Mouse (Mus musculus) gastrocnemius, adult 2 months (tissue): ENCODE measurements around the gene Max. TPM values are rescaled to one million over a fixed set of nuclear protein-coding genes. Genes with fewer than 3 reads are reported as not detected.

Experiments used
- DNase-seq: peaks from one replicate; pipeline ENCODE4 v3.0.0; 2022
- H3K27ac ChIP-seq: fragments of 200-600 bp; 2 replicates; pipeline ENCODE4 v1.8.1; 2022; ENCODE audit warnings: mild to moderate bottlenecking
- H3K4me3 ChIP-seq: fragments of 200-600 bp; 2 replicates; pipeline ENCODE4 v1.8.1; 2022; ENCODE audit warnings: mild to moderate bottlenecking, moderate library complexity
- CTCF ChIP-seq: fragments of 200-600 bp; IDR thresholded peaks from 2 replicates; pipeline ENCODE4 v1.8.1; 2022; ENCODE audit warnings: antibody characterized with exemption, mild to moderate bottlenecking, moderate library complexity
- intact Hi-C: fragments of 180-260 bp; cut with DNase I; formaldehyde crosslinking; loops from one replicate; pipeline ENCODE4 v1.15.1; 2025
- total RNA-seq, 2 experiments: library from RNA; stranded (reverse); gene quantifications; 2 replicates each; pipeline ENCODE4 v1.2.3; 2021

Gene Max
- total RNA-seq, 2 experiments from 2014 or later = 40.4 to 43.8 TPM

DNA sequence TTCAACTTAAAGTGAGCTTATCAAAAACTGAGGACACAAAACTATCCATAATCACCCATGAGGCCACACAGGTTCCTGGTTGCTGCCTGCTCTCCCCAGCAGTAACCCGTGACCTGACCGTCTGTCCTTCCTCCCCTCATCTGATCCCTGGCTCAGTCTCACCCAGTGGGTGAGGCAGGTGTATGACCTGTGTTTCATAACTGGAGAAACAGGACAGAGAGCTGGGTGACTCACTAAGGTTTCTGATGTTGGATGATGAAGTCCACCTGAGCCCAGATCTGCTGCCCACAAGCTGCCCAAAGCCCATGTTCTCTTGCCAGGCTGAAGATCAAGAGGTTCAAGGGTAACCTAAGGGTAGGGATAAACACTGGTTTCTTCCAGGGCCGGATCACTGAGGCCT is 35.0 kb downstream of the Max start:
- Histone ChIP-seq H3K27ac (peak overlapping the region; percentile 73), H3K4me3 (no peak overlapping the region)
- DNase-seq = no peak
- intact Hi-C loops = no loop called here
- TF ChIP-seq CTCF = no peak

DNA sequence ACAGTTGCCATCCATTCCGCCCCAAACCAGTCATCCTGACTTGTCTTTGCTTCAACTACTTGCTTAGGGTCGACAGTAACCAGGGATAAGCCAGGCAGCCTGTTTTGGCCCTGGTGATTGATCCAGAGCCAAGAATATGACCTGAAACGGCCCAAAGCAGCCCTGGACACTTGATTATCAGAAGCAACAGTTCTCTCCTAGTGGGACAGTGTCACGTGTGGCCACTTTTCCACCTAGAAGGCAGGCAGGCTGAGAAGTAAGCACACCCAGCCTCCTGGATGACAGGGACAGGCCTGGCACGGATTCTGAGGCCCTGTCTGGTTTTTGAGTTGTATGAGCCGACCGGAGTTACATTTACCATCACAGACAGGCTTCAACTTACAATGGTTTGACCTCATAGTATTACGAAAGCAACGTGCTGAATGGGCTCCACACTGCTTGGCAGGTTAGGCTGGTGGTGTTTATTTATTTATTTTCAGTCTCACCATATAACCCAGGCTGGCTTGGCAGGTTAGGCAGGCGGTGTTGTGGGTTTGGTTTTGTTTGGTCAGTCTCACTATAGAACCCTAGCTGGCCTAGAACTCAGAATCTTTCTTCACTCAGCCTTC is 35.6 kb downstream of the Max start:
- no peak for TF ChIP-seq CTCF
- peak; percentile 40 for DNase-seq
- H3K4me3 ChIP-seq = no peak overlapping the region
- H3K27ac ChIP-seq = peak overlapping the region; percentile 73
- intact Hi-C loops = no loop called here

DNA sequence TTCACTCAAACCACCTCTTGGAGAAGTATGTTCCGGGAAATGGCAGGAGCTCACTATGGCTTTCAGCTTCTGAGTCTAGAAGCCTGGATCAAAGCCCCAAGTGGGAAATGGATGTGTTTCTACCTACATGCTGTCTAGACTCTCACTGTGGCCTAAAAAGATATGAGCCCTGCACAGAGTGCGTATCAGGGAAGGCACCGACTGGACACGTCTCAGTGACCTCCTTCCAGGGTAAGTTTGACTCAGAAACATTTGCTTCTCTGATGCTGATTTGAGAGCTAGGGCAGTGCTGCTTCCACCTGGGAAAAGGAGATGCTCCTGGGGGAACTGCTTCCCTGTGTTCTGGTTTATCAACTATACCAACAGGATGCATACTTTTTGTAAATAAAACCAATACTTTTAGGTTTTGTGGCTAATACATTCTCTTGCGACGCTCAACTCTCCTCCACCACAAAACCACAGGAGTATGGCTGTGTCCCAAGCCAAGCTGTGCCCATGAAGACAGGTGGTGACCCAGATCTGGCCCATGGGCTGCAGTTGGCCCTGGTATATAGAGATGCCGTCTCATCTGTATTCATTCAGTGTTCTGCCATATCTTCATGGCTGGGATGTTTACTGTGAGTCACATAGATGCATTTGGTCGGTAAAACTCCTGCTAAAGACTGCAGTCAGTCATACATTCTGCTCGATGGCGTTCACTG is 36.9 kb downstream of the Max start:
- Histone ChIP-seq H3K27ac (peak overlapping the region; percentile 73), H3K4me3 (no peak overlapping the region)
- intact Hi-C loops = no loop called here
- TF ChIP-seq CTCF = no peak
- DNase-seq = peak; percentile 54

DNA sequence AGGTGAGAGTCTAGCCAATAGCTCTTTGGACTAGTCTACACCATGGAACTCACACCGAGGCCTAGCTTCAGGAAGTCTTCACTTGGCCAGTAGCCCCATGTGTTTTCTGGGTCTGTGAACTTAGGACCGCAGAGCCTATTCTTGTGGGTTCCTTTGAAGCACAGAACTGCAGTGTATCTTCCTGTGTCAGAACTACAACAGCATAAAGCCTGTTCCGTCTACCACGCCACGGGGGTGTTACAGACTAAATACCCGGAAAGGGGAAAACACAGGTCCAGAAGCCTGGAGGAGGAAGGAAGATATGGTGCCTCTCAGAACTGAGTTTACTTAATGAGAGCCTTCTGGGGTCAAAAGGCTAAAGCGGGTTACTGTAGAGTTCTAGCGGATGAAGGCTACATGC is 38.9 kb downstream of the Max start:
- DNase-seq = no peak
- peak overlapping the region; percentile 59 for H3K27ac ChIP-seq
- intact Hi-C loops = no loop called here
- no peak for TF ChIP-seq CTCF
- no peak overlapping the region for H3K4me3 ChIP-seq

DNA sequence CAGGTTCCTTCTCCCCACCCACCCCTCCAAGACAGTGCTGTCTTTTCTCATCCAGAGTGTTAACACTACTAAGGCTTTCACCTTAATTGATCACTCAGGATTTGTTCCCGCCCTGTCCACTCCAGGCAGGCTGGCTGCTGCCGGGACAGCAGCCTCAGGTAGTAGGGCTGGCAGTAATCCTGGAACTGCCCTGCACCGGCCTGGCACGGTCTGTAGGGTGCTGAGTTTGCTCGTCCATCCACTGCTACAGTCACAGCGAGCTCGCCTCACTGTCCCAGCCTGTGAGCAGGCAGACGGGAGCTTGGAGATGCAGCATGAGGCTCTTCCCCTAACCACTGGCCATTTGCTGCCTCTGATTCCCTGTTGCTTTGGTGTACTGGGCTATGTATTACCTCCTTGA is 41.0 kb downstream of the Max start:
- TF ChIP-seq CTCF = no peak
- no peak overlapping the region for H3K4me3 ChIP-seq
- intact Hi-C loops = no loop called here
- H3K27ac ChIP-seq = no peak overlapping the region
- no peak for DNase-seq

DNA sequence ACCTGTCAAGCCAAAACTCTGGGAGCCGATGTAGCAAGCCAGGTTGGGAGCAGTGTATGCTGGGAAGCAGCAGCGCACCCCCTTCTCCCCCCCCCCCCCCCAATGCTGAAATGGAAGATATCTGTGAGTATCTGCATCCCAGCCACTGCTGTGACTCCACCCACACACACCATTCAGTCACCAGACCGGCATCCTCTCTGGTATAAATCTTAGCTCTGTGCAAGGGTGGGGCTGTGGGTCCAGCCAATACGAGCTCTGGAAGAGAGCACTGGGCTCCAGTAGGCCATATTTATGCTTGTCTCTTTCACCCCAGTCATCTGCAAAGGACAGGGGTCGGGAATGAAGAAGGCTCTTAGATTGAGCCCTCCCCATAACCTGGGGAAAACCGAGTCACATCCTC is 41.6 kb downstream of the Max start:
- no peak for TF ChIP-seq CTCF
- intact Hi-C loops = no loop called here
- Histone ChIP-seq H3K27ac (no peak overlapping the region), H3K4me3 (no peak overlapping the region)
- no peak for DNase-seq

DNA sequence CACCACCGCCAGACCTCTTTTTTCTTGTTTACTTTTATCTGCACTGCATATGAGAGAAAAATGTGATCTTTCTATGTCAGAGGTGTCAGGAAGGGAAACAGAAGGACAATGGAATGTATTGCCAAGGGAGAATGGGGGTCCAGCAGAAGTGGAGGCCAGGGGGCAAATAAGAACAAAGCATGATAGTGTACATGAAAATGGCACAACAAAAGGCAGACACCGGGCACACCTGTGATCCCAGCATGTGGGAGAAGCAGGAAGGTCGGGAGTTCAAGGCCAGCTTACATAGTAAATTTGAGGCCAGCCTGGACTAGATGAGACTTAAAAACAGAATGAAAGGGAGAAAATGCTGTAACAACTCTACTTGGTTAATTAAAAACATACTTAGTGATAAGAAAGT is 43.1 kb downstream of the Max start:
- no peak for TF ChIP-seq CTCF
- intact Hi-C loops = no loop called here
- DNase-seq = no peak
- H3K4me3 ChIP-seq = no peak overlapping the region
- H3K27ac ChIP-seq = no peak overlapping the region

DNA sequence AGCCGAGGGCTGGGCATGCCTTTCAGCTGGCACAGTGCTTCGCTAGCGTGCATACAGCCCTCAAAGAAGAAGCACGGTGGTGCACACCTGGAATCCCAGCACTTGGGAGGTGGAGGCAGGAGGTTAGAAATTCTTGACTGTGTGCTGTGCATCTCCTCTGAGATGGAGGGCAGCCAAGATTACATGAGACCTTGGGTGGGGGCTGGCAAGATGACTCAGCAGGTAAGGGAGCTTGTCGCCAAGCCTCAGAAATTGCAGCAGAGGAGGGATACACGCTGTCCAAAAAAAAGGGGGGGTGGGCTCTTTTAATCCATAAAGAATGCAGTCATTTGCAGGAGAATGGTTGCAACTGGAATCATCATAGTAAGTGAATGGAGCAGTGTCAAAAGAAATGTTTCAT is 43.9 kb downstream of the Max start:
- Histone ChIP-seq H3K27ac (no peak overlapping the region), H3K4me3 (no peak overlapping the region)
- no peak for TF ChIP-seq CTCF
- intact Hi-C loops = no loop called here
- DNase-seq = no peak

DNA sequence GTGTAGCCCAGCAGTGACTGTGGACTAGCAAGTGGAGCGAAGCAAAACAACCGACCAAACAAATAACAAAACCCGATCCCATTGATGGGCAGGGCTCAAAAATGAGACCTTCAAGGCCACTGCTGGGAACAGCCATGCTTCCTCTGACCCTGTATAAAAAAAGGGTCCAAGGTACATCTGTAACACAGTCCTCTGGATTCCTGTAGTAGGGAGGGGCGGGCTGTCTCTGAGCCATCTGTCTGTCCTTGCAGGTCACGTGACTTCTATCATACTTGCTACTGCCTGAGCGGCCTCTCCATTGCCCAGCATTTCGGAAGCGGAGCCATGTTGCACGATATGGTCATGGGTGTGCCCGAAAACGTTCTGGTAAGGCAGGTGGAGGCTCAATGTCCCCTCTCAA is 45.8 kb downstream of the Max start:
- intact Hi-C loops = no loop called here
- no peak for TF ChIP-seq CTCF
- H3K27ac ChIP-seq = no peak overlapping the region

DNA sequence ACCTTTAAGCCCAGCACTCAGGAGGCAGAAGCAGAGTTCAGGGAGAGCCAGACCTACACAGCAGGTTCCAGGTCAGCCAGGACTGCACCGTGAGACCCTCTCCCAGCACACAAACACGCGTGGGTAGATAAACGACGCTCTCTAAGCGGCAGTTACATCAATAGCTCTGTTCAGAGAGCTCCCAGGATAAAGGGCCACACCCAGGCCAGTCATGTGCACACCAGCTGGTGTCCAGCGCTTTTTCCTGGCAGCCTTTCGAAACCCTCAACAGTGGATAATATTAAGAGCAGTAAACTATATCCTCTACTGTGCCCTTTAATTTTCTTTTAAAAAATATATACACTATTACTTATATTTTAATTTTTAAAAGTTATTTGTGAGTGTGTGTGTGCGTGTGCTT is 49.8 kb downstream of the Max start:
- peak; percentile 62 for DNase-seq
- TF ChIP-seq CTCF = no peak
- intact Hi-C loops = no loop called here

More for the DNA sequence above, 45.8 kb downstream of the Max start:
- DNase-seq = no peak
- H3K4me3 ChIP-seq = no peak overlapping the region

DNA sequence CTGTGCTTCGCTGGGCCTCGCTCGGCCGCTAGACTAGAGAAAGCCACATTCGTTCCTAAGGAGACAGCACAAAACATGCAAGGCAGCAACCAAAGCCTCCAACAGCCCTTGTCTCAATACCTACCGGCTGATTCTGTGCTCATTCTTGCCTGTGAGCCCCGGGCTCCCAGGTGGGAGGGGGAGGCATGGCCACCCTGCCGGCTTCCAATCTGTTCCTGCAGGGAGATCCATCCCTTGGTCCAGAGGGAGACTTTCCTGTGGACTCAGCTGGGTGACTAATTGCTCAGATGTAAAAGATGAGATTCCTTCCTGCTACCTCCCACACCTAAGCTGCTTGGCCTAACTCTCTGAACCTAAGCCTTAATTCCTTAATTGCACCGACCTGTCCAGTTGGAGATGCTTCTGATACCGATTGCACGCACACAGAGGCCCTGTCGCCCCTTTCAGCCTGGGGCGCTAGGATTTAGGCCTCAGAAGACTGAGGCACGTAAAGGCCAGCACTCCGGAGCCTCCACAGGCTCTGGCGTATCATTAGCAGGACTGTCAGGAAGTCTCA is 50.8 kb downstream of the Max start:
- Histone ChIP-seq H3K4me3 (no peak overlapping the region), H3K27ac (peak overlapping the region; percentile 73)
- TF ChIP-seq CTCF = no peak
- no peak for DNase-seq
- intact Hi-C loops = no loop called here

More for the DNA sequence above, 49.8 kb downstream of the Max start:
- H3K4me3 ChIP-seq = no peak overlapping the region
- peak overlapping the region; percentile 73 for H3K27ac ChIP-seq

DNA sequence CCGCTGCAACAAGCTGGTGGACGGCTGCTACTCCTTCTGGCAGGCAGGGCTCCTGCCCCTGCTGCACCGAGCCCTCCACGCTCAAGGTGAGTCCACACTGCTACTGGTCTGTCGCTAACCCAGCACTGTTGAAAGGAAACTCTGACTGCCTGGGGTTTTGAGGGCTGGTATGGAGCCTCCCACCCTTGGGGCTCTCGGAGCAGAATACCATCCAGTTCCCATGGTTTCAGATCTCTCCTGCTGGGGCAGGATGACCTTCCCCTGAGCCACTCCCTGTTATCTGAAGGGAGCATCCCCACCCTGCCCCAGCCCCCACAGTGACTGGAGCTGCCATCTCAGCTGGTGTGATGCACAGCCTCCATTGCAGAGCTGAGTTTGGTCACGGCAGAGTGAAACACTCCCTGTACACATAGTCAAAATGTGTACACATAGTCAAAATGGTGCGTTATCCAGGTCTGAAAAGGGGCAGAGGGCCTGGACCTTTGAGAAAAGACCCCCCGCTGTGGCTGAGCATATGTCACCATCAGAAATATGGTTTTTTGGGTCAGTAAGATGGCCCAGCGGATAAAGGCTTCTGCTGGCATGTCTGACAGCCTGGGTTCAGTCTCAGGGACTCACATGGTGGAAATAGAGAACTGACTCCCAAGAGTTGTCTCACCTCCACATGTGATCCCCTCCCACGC is 51.6 kb downstream of the Max start:
- TF ChIP-seq CTCF = no peak
- no peak overlapping the region for H3K4me3 ChIP-seq
- no peak for DNase-seq
- intact Hi-C loops = no loop called here
- H3K27ac ChIP-seq = no peak overlapping the region

DNA sequence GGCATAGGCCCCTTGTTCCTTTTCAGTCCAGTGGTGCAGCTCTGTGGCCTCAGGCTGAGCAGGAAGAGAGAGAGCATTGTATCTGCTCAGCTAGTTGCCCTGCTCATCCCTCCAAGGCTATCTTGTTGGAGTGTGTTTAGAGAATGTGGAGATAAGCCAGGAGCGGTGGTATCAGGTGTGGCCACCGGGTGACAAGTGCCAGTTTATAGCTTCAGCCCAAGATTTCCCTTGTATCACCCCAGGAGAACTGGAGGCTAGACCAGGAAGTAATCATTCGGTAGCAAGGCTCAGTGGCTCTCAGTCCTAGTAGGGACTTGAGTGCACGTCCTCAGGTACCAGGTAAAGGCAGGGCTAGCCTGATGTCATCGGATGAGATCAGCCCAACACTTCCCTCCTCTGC is 52.8 kb downstream of the Max start:
- Histone ChIP-seq H3K27ac (no peak overlapping the region), H3K4me3 (no peak overlapping the region)
- no peak for DNase-seq
- intact Hi-C loops = no loop called here
- no peak for TF ChIP-seq CTCF
